Mouse (Mus musculus) macrophage (primary cell): ENCODE measurements around the gene Ksr1. TPM values are rescaled to one million over a fixed set of nuclear protein-coding genes. Genes with fewer than 3 reads are reported as not detected.

Experiments
- H3K27ac ChIP-seq: fragments of 350-480 bp; formaldehyde crosslinking; 2 replicates; pipeline ENCODE4 v1.9.0; 2021
- H3K36me3 ChIP-seq: fragments of 350-480 bp; formaldehyde crosslinking; 2 replicates; pipeline ENCODE4 v1.9.0; 2021; ENCODE audit errors: inconsistent target
- H3K4me3 ChIP-seq: fragments of 350-480 bp; formaldehyde crosslinking; 2 replicates; pipeline ENCODE4 v1.9.0; 2021; ENCODE audit errors: inconsistent target
- H3K79me2 ChIP-seq: fragments of 350-480 bp; formaldehyde crosslinking; 2 replicates; pipeline ENCODE4 v1.9.0; 2021; ENCODE audit errors: inconsistent target
- WGBS: methylation state at CpG from one replicate; pipeline ENCODE4 v1.1.7; 2026; ENCODE audit warnings: inconsistent platforms; ENCODE audit not compliant: missing documents; 5-methylcytosine and 5-hydroxymethylcytosine counted together
- polyA plus RNA-seq: library from polyadenylated mRNA; stranded (reverse); fragments of 250-400 nt; gene quantifications from 3 replicates; pipeline ENCODE4 v1.2.4, GENCODE M21; 2018; ENCODE audit warnings: inconsistent platforms
- total RNA-seq, 78 experiments: library from RNA; depleted of rRNA; stranded (reverse); fragments of 250-400 nt; gene quantifications; 1 replicate in 9 of 78; 2 replicates in 24 of 78; 3 replicates in 43 of 78; 4 replicates in 2 of 78; pipeline ENCODE4 v1.2.4; 2018; ENCODE audit warnings: inconsistent platforms in 56 of 78

Gene Ksr1
- 10 to 100 TPM in 11 of 26 experiments, 1 to 10 TPM in 15; 3.1 to 26.2 (median 9.0) TPM for total RNA-seq (2018; cell fraction: chromatin; rRNA removed)
- total RNA-seq (2018; cell fraction: cytosol; rRNA removed), result 1 to 10 TPM in 25 of 26 experiments, under 1 TPM in 1; 0.99 to 5.1 (median 2.6) TPM
- total RNA-seq (2018; cell fraction: nucleus; rRNA removed), result 10 to 100 TPM in 4 of 26 experiments, 1 to 10 TPM in 22; 1.8 to 12.7 (median 5.6) TPM
- 1.6 to 3.1 TPM (median 2.6 TPM) in 3 replicates for polyA plus RNA-seq

DNA sequence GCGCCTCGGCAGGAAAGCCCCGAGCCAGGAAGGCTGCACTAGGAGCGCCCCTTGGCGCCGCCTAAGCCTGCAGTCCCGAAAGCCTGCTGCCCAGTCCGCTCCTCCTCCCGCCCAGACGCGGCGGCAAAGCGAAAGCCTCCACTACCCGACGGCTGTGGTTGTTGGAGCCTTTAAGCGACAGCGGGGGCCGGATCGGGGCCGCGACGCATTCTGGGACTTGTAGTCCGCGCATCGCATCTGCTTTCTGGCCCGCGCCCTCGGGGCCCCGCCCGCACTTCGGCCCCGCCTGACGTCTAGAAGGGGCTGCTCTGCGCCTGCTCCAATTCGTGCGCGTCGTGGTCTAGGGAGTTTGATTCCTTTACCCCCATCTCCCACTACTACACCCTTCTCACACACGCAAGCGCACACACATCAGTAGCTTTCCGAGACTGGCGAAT lies at the start of gene Ksr1:
Ksr1 (minus strand) TSS at position 77 of the 437 bp plus-strand sequence.
- Histone ChIP-seq H3K27ac (0 out of 2 replicates have a peak within 1 kb of the TSS, but pooled peaks have one; percentile 13), H3K79me2 (no peaks in the 10 kb centered on the region; the same call in 1 of the 2 replicates), H3K36me3 (no peaks in the 10 kb centered on the region), H3K4me3 (peak within 1 kb of the TSS; percentile 72)
- WGBS, result 5% methylated on average over 42 of the region's 42 CpGs

GRCm38 (mm10) chr11:79192176-79192575 lies 46.0 kb upstream of the Ksr1 start:
- 91% methylated on average over 1 of the region's 1 CpGs for WGBS
- Histone ChIP-seq H3K27ac (no peak overlapping the region), H3K79me2 (no peaks in the 10 kb centered on the region), H3K36me3 (no peaks in the 10 kb centered on the region), H3K4me3 (no peak overlapping the region)

GRCm38 (mm10) chr11:79191214-79191613 lies 45.0 kb upstream of the Ksr1 start:
- Histone ChIP-seq H3K79me2 (no peaks in the 10 kb centered on the region), H3K27ac (no peak overlapping the region), H3K4me3 (no peak overlapping the region), H3K36me3 (no peaks in the 10 kb centered on the region)
- 95% methylated on average over 4 of the region's 4 CpGs for whole genome bisulfite sequencing

DNA sequence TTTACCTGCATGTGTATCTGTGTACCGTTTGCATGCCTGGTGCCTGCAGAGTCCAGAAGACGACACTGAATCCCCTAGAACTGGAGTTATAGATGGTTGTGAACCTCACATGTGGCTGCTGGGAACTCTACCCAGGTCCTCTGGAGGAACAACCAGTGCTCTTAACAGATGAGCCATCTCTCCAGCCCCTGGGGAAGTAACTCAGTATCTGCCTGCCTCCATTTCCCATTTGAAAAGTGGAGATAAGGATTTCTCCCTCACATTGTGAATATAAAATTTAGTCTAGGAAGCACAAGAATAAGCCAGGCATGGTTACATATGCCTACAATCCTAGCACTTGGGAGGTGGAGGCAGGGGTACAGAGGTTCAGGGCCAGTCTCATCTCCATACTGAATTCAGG lies 44.0 kb upstream of the Ksr1 start:
- Histone ChIP-seq H3K79me2 (no peaks in the 10 kb centered on the region), H3K4me3 (no peak overlapping the region), H3K36me3 (no peaks in the 10 kb centered on the region), H3K27ac (no peak overlapping the region)
- 89% methylated on average over 2 of the region's 2 CpGs for WGBS

GRCm38 (mm10) chr11:79188176-79188575 lies 42.0 kb upstream of the Ksr1 start:
- no peak overlapping the region for H3K27ac ChIP-seq
- no peak overlapping the region for H3K4me3 ChIP-seq
- no peaks in the 10 kb centered on the region for H3K36me3 ChIP-seq
- 93% methylated on average over 6 of the region's 6 CpGs for WGBS
- no peaks in the 10 kb centered on the region for H3K79me2 ChIP-seq

- 80% methylated on average over 3 of the region's 4 CpGs for WGBS
- H3K4me3 ChIP-seq, result no peak overlapping the region
- H3K36me3 ChIP-seq, result no peaks in the 10 kb centered on the region
Measured at GRCm38 (mm10) chr11:79187291-79187690, 41.1 kb upstream of the Ksr1 start.

DNA sequence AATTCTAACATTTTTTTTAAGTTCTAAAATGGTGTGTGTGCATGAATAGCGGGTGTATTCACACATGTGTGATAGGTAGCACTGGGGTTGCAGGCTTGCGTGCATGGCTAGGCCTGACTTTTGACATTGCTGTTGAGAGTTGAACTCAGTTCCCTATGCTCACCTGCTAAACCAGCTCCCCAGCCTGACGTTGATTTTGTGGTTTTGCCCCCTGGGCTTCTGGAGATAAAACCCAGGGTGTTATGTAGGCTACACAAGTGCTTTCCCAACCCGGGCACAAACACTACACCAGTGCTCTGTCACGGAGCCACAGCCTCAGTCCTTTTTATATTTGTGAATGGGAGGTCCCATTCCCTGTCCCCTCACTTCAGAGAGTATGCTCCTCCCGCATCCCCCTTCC lies 39.5 kb upstream of the Ksr1 start:
- no peaks in the 10 kb centered on the region for H3K36me3 ChIP-seq
- H3K4me3 ChIP-seq, result no peak overlapping the region
- WGBS, result 85% methylated on average over 6 of the region's 6 CpGs
- no peaks in the 10 kb centered on the region for H3K79me2 ChIP-seq
- H3K27ac ChIP-seq, result no peak overlapping the region

More at GRCm38 (mm10) chr11:79187291-79187690, 41.1 kb upstream of the Ksr1 start:
- Histone ChIP-seq H3K79me2 (no peaks in the 10 kb centered on the region), H3K27ac (no peak overlapping the region)

DNA sequence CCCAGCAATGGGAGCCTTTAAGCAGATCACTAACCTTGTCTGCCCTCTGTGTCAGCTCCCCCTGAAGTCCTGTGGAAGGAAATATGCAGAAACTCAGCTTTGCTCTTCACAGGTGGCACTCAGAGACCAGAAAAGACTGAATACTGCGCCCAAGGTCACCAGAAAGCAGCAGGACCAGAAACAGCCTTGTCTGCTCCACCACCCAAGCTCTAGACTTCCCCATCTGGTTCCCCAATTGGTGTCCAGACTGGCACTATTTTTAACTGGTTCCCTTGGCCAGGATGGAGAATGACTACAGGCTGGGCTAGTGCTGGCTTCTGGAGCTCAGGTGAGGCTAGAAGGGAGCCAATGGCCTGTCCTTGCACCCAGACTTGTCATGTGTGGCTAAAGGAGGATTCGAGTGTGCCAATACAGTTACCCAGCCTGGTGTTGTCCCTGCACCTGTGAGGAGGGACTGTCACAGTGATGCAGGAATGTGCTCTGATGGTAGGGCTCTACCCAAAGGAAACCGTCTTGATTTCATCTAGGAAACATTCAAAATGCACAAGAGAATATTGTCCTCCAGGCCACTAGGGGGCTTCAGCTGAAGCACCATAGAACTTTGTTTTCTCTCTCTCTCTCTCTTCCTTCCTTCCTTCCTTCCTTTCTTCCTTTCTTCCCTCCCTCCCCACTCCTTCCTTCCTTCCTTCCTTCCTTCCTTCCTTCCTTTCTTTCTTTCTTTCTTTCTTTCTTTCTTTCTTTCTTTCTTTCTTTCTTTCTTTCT lies 38.1 kb upstream of the Ksr1 start:
- WGBS, result 65% methylated on average over 3 of the region's 3 CpGs
- Histone ChIP-seq H3K79me2 (no peaks in the 10 kb centered on the region), H3K4me3 (no peak overlapping the region), H3K27ac (no peak overlapping the region), H3K36me3 (no peaks in the 10 kb centered on the region)

GRCm38 (mm10) chr11:79183400-79183799 lies 37.2 kb upstream of the Ksr1 start:
- H3K36me3 ChIP-seq, result no peaks in the 10 kb centered on the region
- no peaks in the 10 kb centered on the region for H3K79me2 ChIP-seq
- no peak overlapping the region for H3K4me3 ChIP-seq
- WGBS, result 94% methylated on average over 6 of the region's 6 CpGs
- no peak overlapping the region for H3K27ac ChIP-seq

DNA sequence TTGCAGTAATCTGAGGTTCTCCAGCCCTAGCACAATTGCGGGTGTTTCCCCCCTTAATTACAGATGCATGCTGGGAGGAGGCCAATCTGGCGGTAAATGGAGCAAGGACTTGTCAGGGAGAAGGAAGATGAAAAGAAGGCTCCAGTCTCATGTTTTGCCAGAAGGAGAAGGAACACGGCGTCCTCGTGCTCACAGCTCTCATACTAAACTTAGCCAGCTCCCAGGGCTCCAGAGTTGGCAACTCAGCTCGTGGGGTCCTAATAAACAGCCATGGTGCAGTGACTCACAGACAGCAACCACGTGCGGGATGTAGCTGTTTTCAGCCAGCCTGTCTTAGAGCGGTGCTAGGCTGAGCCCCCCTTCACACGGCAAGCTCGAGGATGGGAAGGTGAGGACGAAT lies 36.7 kb upstream of the Ksr1 start:
- H3K4me3 ChIP-seq, result no peak overlapping the region
- H3K79me2 ChIP-seq, result no peaks in the 10 kb centered on the region
- WGBS, result 87% methylated on average over 11 of the region's 12 CpGs
- no peaks in the 10 kb centered on the region for H3K36me3 ChIP-seq
- H3K27ac ChIP-seq, result no peak overlapping the region

DNA sequence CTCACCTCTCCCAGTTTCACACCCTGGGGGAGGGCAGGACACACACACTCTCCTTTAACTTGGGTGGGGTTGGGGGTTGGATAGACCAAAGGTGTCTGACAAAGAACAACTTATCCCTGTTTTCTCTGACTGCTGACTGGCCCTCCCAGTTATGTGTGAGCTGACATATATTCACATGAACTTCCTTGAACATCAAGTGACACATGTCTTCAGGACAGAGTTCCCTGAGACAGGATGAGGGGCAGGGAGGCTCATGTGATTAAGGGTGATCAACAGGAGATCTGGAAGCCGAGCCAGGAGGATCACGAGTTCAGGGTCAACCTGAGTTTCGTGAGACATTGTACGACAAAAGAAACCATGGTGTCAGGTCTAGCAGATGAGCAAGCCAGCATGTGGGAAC lies 35.7 kb upstream of the Ksr1 start:
- H3K4me3 ChIP-seq, result no peak overlapping the region
- H3K36me3 ChIP-seq, result no peaks in the 10 kb centered on the region
- no peaks in the 10 kb centered on the region for H3K79me2 ChIP-seq
- no peak overlapping the region for H3K27ac ChIP-seq
- 94% methylated on average over 4 of the region's 4 CpGs for WGBS

- H3K27ac ChIP-seq, result no peak overlapping the region
- 98% methylated on average over 3 of the region's 3 CpGs for WGBS
- no peak overlapping the region for H3K4me3 ChIP-seq
- H3K79me2 ChIP-seq, result no peaks in the 10 kb centered on the region
- no peaks in the 10 kb centered on the region for H3K36me3 ChIP-seq
Measured at GRCm38 (mm10) chr11:79176687-79177086, 30.5 kb upstream of the Ksr1 start.

DNA sequence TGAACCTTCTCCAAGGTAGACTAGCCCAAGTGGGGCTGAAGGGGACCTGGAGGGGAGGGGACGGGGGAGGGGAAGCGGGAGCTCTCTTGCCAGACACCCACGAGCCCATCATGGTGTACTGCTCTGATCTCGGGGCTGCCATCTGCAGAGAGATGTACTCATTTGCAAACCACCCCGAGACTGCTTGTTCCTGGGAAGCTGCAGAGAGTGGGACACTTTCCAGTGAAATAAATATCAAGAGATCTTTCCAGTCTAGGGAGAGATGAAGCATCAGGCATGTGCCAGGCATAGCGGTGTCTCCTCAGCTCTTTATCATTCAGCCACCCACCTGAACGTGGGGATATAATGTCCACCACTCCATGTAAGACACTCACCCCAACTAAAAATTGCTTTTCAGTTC lies 25.8 kb upstream of the Ksr1 start:
- Histone ChIP-seq H3K36me3 (no peaks in the 10 kb centered on the region), H3K79me2 (no peaks in the 10 kb centered on the region), H3K27ac (no peak overlapping the region), H3K4me3 (no peak overlapping the region)
- 94% methylated on average over 7 of the region's 7 CpGs for WGBS

GRCm38 (mm10) chr11:79166582-79167300 lies 20.5 kb upstream of the Ksr1 start:
- Histone ChIP-seq H3K36me3 (no peaks in the 10 kb centered on the region), H3K79me2 (no peaks in the 10 kb centered on the region)
- WGBS, result 97% methylated on average over 4 of the region's 4 CpGs

More at GRCm38 (mm10) chr11:79166582-79167300, 20.5 kb upstream of the Ksr1 start:
- no peak overlapping the region for H3K27ac ChIP-seq
- no peak overlapping the region for H3K4me3 ChIP-seq
